Mouse (Mus musculus) hindbrain, embryonic 15.5 days (tissue): Measurements from ENCODE around the gene Slc35g3. TPM values are rescaled to one million over a fixed set of nuclear protein-coding genes. Genes with fewer than 3 reads are reported as not detected.
A peak's percentile ranks its signal among the peaks of the same experiment; 100 is the strongest.

Source experiments
- ATAC-seq: fragments of 200-750 bp; cut with Nextera tagmentation; 2 replicates; pipeline ENCODE4 v1.8.0; 2017; ENCODE audit warnings: low read depth, moderate number of reproducible peaks, moderate TSS enrichment; ENCODE audit not compliant: low FRiP score
- H3K27ac ChIP-seq: fragments of 300-500 bp; sonication (generic); replicated peaks from 2 replicates; pipeline ENCODE4 v1.5.1; 2015; ENCODE audit warnings: mild to moderate bottlenecking, inconsistent platforms
- H3K27me3 ChIP-seq: fragments of 300-500 bp; sonication (generic); 2 replicates; pipeline ENCODE4 v1.6.1; 2015; ENCODE audit warnings: control low read depth, inconsistent platforms
- H3K36me3 ChIP-seq: fragments of 300-500 bp; sonication (generic); 2 replicates; pipeline ENCODE4 v1.6.1; 2015; ENCODE audit warnings: control low read depth, inconsistent platforms
- H3K4me1 ChIP-seq: fragments of 300-500 bp; sonication (generic); replicated peaks from 2 replicates; pipeline ENCODE4 v1.6.1; 2015; ENCODE audit warnings: control low read depth, inconsistent platforms
- H3K4me2 ChIP-seq: fragments of 300-500 bp; sonication (generic); 2 replicates; pipeline ENCODE4 v1.6.1; 2015; ENCODE audit warnings: moderate library complexity, mild to moderate bottlenecking, inconsistent platforms
- H3K4me3 ChIP-seq: fragments of 300-500 bp; sonication (generic); 2 replicates; pipeline ENCODE4 v1.5.1; 2015; ENCODE audit warnings: mild to moderate bottlenecking, inconsistent platforms
- H3K9ac ChIP-seq: fragments of 300-500 bp; sonication (generic); 2 replicates; pipeline ENCODE4 v1.6.1; 2015; ENCODE audit warnings: inconsistent platforms
- H3K9me3 ChIP-seq: fragments of 300-500 bp; sonication (generic); 2 replicates; pipeline ENCODE4 v1.6.1; 2016; ENCODE audit warnings: control low read depth, inconsistent platforms
- WGBS: fragments of 180-500 bp; shearing (Covaris S2); methylation state at CpG from one replicate; pipeline ENCODE4 v1.1.7; 2015; 5-methylcytosine and 5-hydroxymethylcytosine counted together
- polyA plus RNA-seq: library from polyadenylated mRNA; unstranded; fragments of >200 nt; fragmentation: Nextera tagmentation; extraction: Ambion mirVana; gene quantifications from 2 replicates; pipeline ENCODE4 v1.2.1, GENCODE M21; 2015

Slc35g3 gene
- polyA plus RNA-seq, 1 experiment from 2014 or later, result 0.51 TPM

- H3K4me1 ChIP-seq, result no peaks in the 10 kb centered on the region
These were observed 16.7 kb upstream of the Slc35g3 start for GRCm38 (mm10) chr11:69778258-69778982.

DNA sequence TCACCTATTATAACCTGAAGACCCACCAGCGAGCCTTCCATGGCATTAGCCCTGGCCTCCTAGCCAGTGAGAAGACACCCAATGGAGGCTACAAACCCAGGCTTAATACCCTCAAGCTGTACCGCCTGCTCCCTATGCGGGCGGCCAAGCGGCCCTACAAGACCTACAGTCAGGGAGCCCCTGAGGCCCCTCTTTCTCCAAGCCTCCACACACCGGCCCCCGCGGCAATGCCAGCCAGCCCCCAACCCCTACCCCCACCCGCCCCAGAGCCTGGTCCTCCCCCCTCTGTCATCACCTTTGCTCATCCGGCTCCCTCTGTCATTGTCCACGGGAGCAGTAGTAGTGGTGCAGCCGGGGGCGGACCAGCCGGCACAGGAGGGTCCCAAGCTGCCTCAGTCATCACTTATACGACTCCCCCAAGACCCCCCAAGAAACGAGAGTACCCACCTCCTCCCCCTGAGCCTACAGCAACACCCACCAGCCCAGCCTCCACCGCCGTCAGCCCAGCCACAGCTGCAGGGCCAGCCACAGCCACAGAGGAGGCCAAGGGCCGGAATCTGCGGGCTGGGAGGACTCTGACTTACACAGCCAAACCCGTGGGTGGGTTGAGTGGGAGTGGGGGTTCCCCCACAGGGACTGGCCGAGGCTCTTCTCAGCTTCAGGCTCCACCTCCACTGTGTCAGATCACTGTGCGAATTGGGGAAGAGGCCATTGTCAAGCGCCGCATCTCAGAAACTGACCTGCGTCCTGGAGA lies 15.9 kb upstream of the Slc35g3 start:
- WGBS, result 58% methylated on average over 25 of the region's 26 CpGs
- no peaks in the 10 kb centered on the region for H3K4me1 ChIP-seq
- H3K9ac ChIP-seq, result no peak overlapping the region
- ATAC-seq, result no peak
- no peak overlapping the region for H3K27ac ChIP-seq
- H3K4me3 ChIP-seq, result no peak overlapping the region
- 0 out of 2 replicates have a peak, but pooled peaks cover 3% of the 10 kb centered on the region for H3K36me3 ChIP-seq
- no peaks in the 10 kb centered on the region for H3K9me3 ChIP-seq
- H3K4me2 ChIP-seq, result no peak overlapping the region
- H3K27me3 ChIP-seq, result no peaks in the 10 kb centered on the region

More at GRCm38 (mm10) chr11:69778258-69778982, 16.7 kb upstream of the Slc35g3 start:
- H3K9me3 ChIP-seq, result no peaks in the 10 kb centered on the region
- no peak overlapping the region for H3K27ac ChIP-seq
- ATAC-seq, result no peak
- H3K27me3 ChIP-seq, result no peaks in the 10 kb centered on the region
- H3K36me3 ChIP-seq, result 0 out of 2 replicates have a peak, but pooled peaks cover 3% of the 10 kb centered on the region
- no peak overlapping the region for H3K4me2 ChIP-seq
- H3K4me3 ChIP-seq, result no peak overlapping the region
- H3K9ac ChIP-seq, result no peak overlapping the region
- 68% methylated on average over 23 of the region's 23 CpGs for WGBS

- 80% methylated on average over 20 of the region's 20 CpGs for WGBS
- H3K27me3 ChIP-seq, result no peaks in the 10 kb centered on the region
- no peak overlapping the region for H3K9ac ChIP-seq
- no peaks in the 10 kb centered on the region for H3K4me1 ChIP-seq
- H3K27ac ChIP-seq, result no peak overlapping the region
- 0 out of 2 replicates have a peak, but pooled peaks cover 6% of the 10 kb centered on the region for H3K36me3 ChIP-seq
- H3K4me2 ChIP-seq, result no peak overlapping the region
- no peaks in the 10 kb centered on the region for H3K9me3 ChIP-seq
- H3K4me3 ChIP-seq, result no peak overlapping the region
- no peak for ATAC-seq
These were observed 14.7 kb upstream of the Slc35g3 start for GRCm38 (mm10) chr11:69776488-69776887.

DNA sequence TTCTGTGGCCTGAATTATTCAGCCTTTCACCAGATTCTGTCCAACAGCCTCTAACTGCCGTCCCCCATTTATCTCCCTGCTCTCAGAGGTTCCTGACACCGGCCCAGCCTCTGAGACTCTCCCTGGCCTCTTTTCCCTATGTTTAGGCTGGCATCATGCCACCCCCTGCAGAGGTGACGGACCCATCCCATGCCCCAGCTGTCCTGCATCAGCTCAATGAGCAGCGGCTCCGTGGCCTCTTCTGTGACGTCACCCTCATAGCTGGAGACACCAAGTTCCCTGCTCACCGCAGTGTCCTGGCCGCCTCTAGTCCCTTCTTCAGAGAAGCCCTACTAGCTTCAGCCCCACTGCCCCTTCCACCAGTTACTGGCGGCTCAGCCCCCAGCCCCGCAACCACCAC lies 13.9 kb upstream of the Slc35g3 start:
- H3K4me2 ChIP-seq, result no peak overlapping the region
- H3K27me3 ChIP-seq, result no peaks in the 10 kb centered on the region
- no peaks in the 10 kb centered on the region for H3K9me3 ChIP-seq
- 51% methylated on average over 10 of the region's 10 CpGs for WGBS
- H3K4me3 ChIP-seq, result no peak overlapping the region
- no peaks in the 10 kb centered on the region for H3K4me1 ChIP-seq
- no peak overlapping the region for H3K9ac ChIP-seq
- 0 out of 2 replicates have a peak, but pooled peaks cover 6% of the 10 kb centered on the region for H3K36me3 ChIP-seq
- ATAC-seq, result no peak
- no peak overlapping the region for H3K27ac ChIP-seq

DNA sequence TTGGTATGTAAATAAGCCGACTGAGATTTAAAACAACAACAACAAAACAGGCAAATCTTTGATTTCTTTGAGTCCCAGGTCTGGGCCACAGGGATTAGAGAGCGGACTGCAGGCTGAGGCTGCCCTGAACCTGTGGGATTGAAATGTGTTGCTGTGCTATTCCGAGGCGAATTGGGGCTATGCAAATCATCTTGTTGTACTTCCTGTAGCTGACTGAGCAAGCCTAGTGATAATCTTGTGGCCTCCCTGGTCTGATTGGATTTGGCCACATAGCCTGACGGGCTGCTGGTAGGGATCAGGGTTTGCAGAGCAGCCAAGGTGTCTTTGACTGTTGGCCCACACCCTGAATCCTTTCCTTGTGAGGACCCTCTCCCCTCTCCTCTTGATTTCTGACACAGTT lies 13.2 kb upstream of the Slc35g3 start:
- no peak overlapping the region for H3K4me3 ChIP-seq
- H3K9ac ChIP-seq, result no peak overlapping the region
- H3K9me3 ChIP-seq, result no peaks in the 10 kb centered on the region
- H3K27ac ChIP-seq, result no peak overlapping the region
- H3K4me1 ChIP-seq, result no peaks in the 10 kb centered on the region
- H3K27me3 ChIP-seq, result no peaks in the 10 kb centered on the region
- ATAC-seq, result no peak
- WGBS, result 56% methylated on average over 5 of the region's 5 CpGs
- H3K36me3 ChIP-seq, result 0 out of 2 replicates have a peak, but pooled peaks cover 6% of the 10 kb centered on the region
- H3K4me2 ChIP-seq, result no peak overlapping the region

DNA sequence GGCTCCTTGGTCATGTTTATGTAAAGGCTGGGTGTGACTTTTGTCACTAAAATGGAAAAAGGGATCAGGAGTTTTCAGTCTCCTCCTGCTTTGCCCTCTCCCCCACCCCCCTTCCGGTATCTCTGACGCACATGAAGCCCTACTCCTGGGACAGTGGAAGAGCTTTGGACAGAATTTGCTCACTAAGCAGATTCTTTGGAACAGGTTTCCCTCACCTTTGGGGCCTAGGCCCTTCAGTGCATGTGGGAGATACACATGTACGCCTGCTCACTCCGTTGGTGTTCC lies 5.8 kb upstream of the Slc35g3 start:
- H3K4me3 ChIP-seq, result peak overlapping the region; percentile 94; the same call in 1 of the 2 replicates
- H3K27me3 ChIP-seq, result no peaks in the 10 kb centered on the region
- 0 out of 2 replicates have a peak, but pooled peaks cover 3% of the 10 kb centered on the region for H3K36me3 ChIP-seq
- no peak for ATAC-seq
- H3K9ac ChIP-seq, result no peak overlapping the region
- H3K9me3 ChIP-seq, result no peaks in the 10 kb centered on the region
- 66% methylated on average over 4 of the region's 4 CpGs for WGBS
- H3K4me2 ChIP-seq, result peak overlapping the region; percentile 86
- H3K27ac ChIP-seq, result 0 out of 2 replicates have a peak overlapping the region, but pooled peaks have one; percentile 93
- peaks cover 24% of the 10 kb centered on the region for H3K4me1 ChIP-seq

GRCm38 (mm10) chr11:69766872-69767624 lies 5.3 kb upstream of the Slc35g3 start:
- WGBS, result 58% methylated on average over 13 of the region's 13 CpGs
- Histone ChIP-seq H3K36me3 (0 out of 2 replicates have a peak, but pooled peaks cover 2% of the 10 kb centered on the region), H3K27me3 (no peaks in the 10 kb centered on the region), H3K27ac (peak overlapping the region; percentile 93; the same call in 1 of the 2 replicates), H3K4me3 (peak overlapping the region; percentile 94), H3K9me3 (no peaks in the 10 kb centered on the region), H3K4me2 (peak overlapping the region; percentile 86), H3K4me1 (peaks cover 24% of the 10 kb centered on the region), H3K9ac (peak overlapping the region; percentile 97)
- ATAC-seq, result no peak

GRCm38 (mm10) chr11:69766126-69766609 lies 4.4 kb upstream of the Slc35g3 start:
- H3K4me1 ChIP-seq, result peaks cover 24% of the 10 kb centered on the region
- no peaks in the 10 kb centered on the region for H3K36me3 ChIP-seq
- H3K27me3 ChIP-seq, result no peaks in the 10 kb centered on the region
- H3K9me3 ChIP-seq, result no peaks in the 10 kb centered on the region
- H3K4me2 ChIP-seq, result peak overlapping the region; percentile 86
- under 1% methylated on average over 31 of the region's 37 CpGs for WGBS
- peak overlapping the region; percentile 97 for H3K9ac ChIP-seq
- H3K4me3 ChIP-seq, result peak overlapping the region; percentile 94
- H3K27ac ChIP-seq, result peak overlapping the region; percentile 93
- peak; percentile 88 for ATAC-seq

DNA sequence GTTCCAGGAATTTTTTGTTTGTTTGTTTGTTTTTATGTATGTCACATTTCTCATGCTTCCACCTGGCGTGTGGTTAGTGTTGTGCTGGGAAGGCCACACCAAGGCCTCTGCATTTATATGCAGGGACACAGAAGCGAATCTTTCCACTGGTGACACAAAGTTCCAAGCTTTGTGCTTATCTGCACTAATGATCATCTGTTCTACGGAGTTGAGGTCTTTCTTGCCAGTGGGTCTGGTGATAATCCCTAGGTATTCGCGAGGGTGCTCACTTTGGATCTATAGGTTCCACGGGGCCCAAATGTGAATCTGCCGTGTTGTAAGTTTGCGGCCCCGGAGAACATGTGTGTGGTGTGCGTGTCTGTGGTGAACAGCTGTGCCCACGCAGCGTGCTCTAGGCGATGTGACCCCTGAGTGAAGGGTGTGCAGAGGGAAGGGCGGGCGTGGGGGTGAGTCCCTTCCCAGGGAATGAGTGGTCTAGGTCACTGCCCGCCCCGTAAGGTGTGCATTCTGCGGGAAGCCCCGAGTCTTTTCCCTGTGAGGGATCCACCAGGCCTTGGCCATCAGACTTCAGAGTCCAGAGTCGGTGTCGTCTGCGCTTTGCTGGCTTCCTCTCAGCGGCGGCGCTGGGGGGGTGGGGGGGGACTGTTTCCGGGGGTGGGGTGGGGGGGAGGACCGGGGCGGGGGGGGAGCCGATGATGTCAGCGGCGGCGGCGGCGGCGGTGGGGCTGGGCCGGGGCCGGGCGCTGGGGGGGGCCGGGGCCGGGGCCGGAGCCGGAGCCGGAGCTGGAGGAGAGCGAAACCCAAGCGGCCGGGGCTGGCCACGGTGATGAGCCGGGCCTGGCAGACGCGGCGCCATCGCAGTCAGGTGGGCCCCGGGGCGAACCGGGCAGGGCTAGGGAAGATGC lies 3.7 kb upstream of the Slc35g3 start, which contains the start of gene Zbtb4:
Gene Zbtb4, plus strand, starts transcription at position 692 of the 905 bp plus-strand sequence.
- H3K9ac ChIP-seq, result peak within 1 kb of the TSS; percentile 97
- peaks cover 29% of the 10 kb centered on the region for H3K4me1 ChIP-seq
- 15% methylated on average over 46 of the region's 55 CpGs for WGBS
- peak within 1 kb of the TSS; percentile 94 for H3K4me3 ChIP-seq
- no peaks in the 10 kb centered on the region for H3K27me3 ChIP-seq
- H3K4me2 ChIP-seq, result peak within 1 kb of the TSS; percentile 86
- peak; percentile 65 for ATAC-seq
- H3K36me3 ChIP-seq, result no peaks in the 10 kb centered on the region
- no peaks in the 10 kb centered on the region for H3K9me3 ChIP-seq
- peak within 1 kb of the TSS; percentile 93 for H3K27ac ChIP-seq

DNA sequence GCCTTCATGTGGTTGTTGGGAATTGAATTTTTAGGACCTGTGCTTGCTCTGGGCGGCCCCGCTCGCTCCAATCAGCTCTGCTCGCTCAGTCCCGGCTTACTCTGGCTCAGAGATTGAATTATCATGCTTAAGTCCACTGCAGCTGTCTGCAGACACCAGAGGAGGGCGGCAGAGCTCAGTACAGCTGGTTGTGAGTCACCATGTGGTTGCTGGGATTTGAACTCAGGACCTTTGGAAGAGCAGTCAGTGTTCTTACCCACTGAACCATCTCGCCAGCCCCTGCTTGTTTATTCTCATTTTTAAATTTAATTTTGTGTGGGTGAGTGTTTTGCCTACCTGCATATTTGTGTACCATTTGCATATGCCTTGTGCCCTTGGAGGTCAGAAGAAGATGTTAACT lies 1.8 kb upstream of the Slc35g3 start:
- ATAC-seq, result no peak
- no peak overlapping the region for H3K9ac ChIP-seq
- H3K27me3 ChIP-seq, result no peaks in the 10 kb centered on the region
- no peak overlapping the region for H3K27ac ChIP-seq
- 75% methylated on average over 7 of the region's 7 CpGs for WGBS
- H3K4me2 ChIP-seq, result no peak overlapping the region
- no peak overlapping the region for H3K4me3 ChIP-seq
- no peaks in the 10 kb centered on the region for H3K36me3 ChIP-seq
- no peaks in the 10 kb centered on the region for H3K9me3 ChIP-seq
- H3K4me1 ChIP-seq, result peaks cover 39% of the 10 kb centered on the region

GRCm38 (mm10) chr11:69760901-69761200 lies 917 bp downstream of the Slc35g3 start:
- no peak for ATAC-seq
- Histone ChIP-seq H3K36me3 (no peaks in the 10 kb centered on the region), H3K4me1 (peaks cover 40% of the 10 kb centered on the region), H3K9ac (no peak overlapping the region), H3K27ac (peak overlapping the region; percentile 97), H3K9me3 (no peaks in the 10 kb centered on the region), H3K27me3 (no peaks in the 10 kb centered on the region), H3K4me3 (no peak overlapping the region), H3K4me2 (no peak overlapping the region)
- WGBS, result 89% methylated on average over 7 of the region's 7 CpGs
